In genomic region chr7:131560697-131561042, GRCm38 (mm10) we compare ENCODE assay signal across 8 mouse cellular contexts. TPM values are rescaled to one million over a fixed set of nuclear protein-coding genes. Genes with fewer than 3 reads are reported as not detected.
DNase-seq lines count a peak whose midpoint lies in the region; ATAC-seq and TF ChIP-seq lines count a peak whose summit lies in the region.

No protein-coding gene starts in this region.

- no peak for TF ChIP-seq EP300 in ES-Bruce4 (IDR thresholded peaks at IDR 0.05; ENCODE audit: insufficient read depth, low read depth, low read length)

- H3K4me1 ChIP-seq in heart, embryonic 12.5 days (replicated peaks): peaks cover 9% of the 10 kb centered on the region
- H3K4me1 ChIP-seq in ES-Bruce4 (ENCODE audit: control insufficient read depth, insufficient read depth, low read length): no peaks in the 10 kb centered on the region
- H3K4me1 ChIP-seq in forebrain, postnatal 0 days (ENCODE audit: insufficient read depth): peaks cover 7% of the 10 kb centered on the region

- H3K9me3 ChIP-seq in heart, embryonic 12.5 days (replicated peaks): no peaks in the 10 kb centered on the region
- H3K9me3 ChIP-seq in ES-Bruce4 (replicated peaks; ENCODE audit: control insufficient read depth, insufficient read depth, low read length, poor library complexity, severe bottlenecking): no peaks in the 10 kb centered on the region
- no peaks in the 10 kb centered on the region for H3K9me3 ChIP-seq in forebrain, postnatal 0 days (ENCODE audit: low read length)

- peak overlapping the region; percentile 81 for H3K4me2 ChIP-seq in heart, embryonic 12.5 days
- H3K4me2 ChIP-seq in forebrain, postnatal 0 days (ENCODE audit: low read depth): peak overlapping the region; percentile 64

- H3K36me3 ChIP-seq in heart, embryonic 12.5 days: peaks cover 32% of the 10 kb centered on the region
- H3K36me3 ChIP-seq in ES-Bruce4 (ENCODE audit: control insufficient read depth, insufficient read depth, low read length, poor library complexity, severe bottlenecking): peaks cover 34% of the 10 kb centered on the region
- H3K36me3 ChIP-seq in forebrain, postnatal 0 days (ENCODE audit: insufficient read depth): peaks cover 17% of the 10 kb centered on the region; the same call in 1 of the 2 replicates

- H3K9ac ChIP-seq in heart, embryonic 12.5 days: peak overlapping the region; percentile 86
- H3K9ac ChIP-seq in ES-Bruce4 (ENCODE audit: low read depth, poor library complexity, severe bottlenecking): peak overlapping the region; percentile 78
- H3K9ac ChIP-seq in forebrain, postnatal 0 days: peak overlapping the region; percentile 79

- no peak for DNase-seq in heart, postnatal 36 days
- DNase-seq in forebrain, postnatal 0 days: no peak
- DNase-seq in yolk sac, embryonic 10.5 days (ENCODE audit: low spot score): no peak
- DNase-seq in frontal cortex, postnatal 25 days (ENCODE audit: low spot score in 2 of 2): no peak
- DNase-seq in adipocyte (ENCODE audit: low spot score): no peak

- no peak for TF ChIP-seq CTCF in ES-Bruce4 (IDR thresholded peaks at IDR 0.05; ENCODE audit: low read depth, low read length)
- TF ChIP-seq CTCF in forebrain, postnatal 0 days (IDR thresholded peaks at IDR 0.05; ENCODE audit: low read depth): no peak

- intact Hi-C loops in heart, postnatal 36 days (cut with DNase I): loop anchor here (5.0 kb wide), 2 partner anchors 198 to 693 kb away; partner anchors contain the start of genes 2310057M21Rik and Plekha1

- no peak for TF ChIP-seq POLR2A in ES-Bruce4 (IDR thresholded peaks at IDR 0.05; ENCODE audit: insufficient read depth, low read length)

- peak; percentile 66 for ATAC-seq in heart, embryonic 12.5 days (ENCODE audit: insufficient number of reproducible peaks, low FRiP score)
- peak; percentile 34 for ATAC-seq in forebrain, postnatal 0 days
- ATAC-seq in megakaryocyte progenitor cell, adult 5-6 weeks (replicated peaks; ENCODE audit: poor library complexity): peak; percentile 11

- H3K27me3 ChIP-seq in heart, embryonic 12.5 days (replicated peaks): peaks cover 29% of the 10 kb centered on the region
- peaks cover 10% of the 10 kb centered on the region for H3K27me3 ChIP-seq in ES-Bruce4 (ENCODE audit: control insufficient read depth, insufficient read depth, low read length, poor library complexity, severe bottlenecking)
- H3K27me3 ChIP-seq in forebrain, postnatal 0 days (ENCODE audit: insufficient read depth, low read length): peaks cover 29% of the 10 kb centered on the region

- peak overlapping the region; percentile 87 for H3K27ac ChIP-seq in heart, embryonic 12.5 days (ENCODE audit: poor library complexity, severe bottlenecking)
- peak overlapping the region; percentile 7; the same call in 1 of the 2 replicates for H3K27ac ChIP-seq in ES-Bruce4 (ENCODE audit: insufficient read depth, low read length)
- H3K27ac ChIP-seq in forebrain, postnatal 0 days (ENCODE audit: low read depth, low read length): peak overlapping the region; percentile 94

- H3K4me3 ChIP-seq in heart, embryonic 12.5 days: peak overlapping the region; percentile 80
- peak overlapping the region; percentile 85 for H3K4me3 ChIP-seq in ES-Bruce4 (ENCODE audit: low read depth, low read length)
- peak overlapping the region; percentile 84 for H3K4me3 ChIP-seq in forebrain, postnatal 0 days (ENCODE audit: low read depth, low read length)

- under 1% methylated on average over 14 of the region's 14 CpGs for WGBS in heart, embryonic 12.5 days
- under 1% methylated on average over 14 of the region's 14 CpGs for WGBS in forebrain, postnatal 0 days

RNA-seq across cellular contexts. Expression of gene Bub3, which starts 0.6 kb away (rescaled TPM):
- polyA plus RNA-seq in heart, embryonic 12.5 days (2016; fragmentation: Nextera tagmentation; extraction: Ambion mirVana): 129 and 133 TPM in 2 replicates
- 10 to 100 TPM; 26.6 to 34.1 TPM for total RNA-seq in heart, postnatal 36 days (2021)
- polyA plus RNA-seq in ES-Bruce4 (2011; ENCODE audit: insufficient read depth, insufficient read length, low read depth, missing spikeins): 141 and 145 TPM in 2 replicates
- total RNA-seq in forebrain, postnatal 0 days (2014; rRNA removed): 92.5 and 95.3 TPM in 2 replicates
- 118 and 124 TPM in 2 replicates for polyA plus RNA-seq in forebrain, postnatal 0 days (2015; fragmentation: Nextera tagmentation; extraction: Ambion mirVana)
- 164 and 173 TPM in 2 replicates for total RNA-seq in megakaryocyte progenitor cell, adult 5-6 weeks (2015)
- total RNA-seq in megakaryocyte progenitor cell, adult 5-6 weeks (2017): 85.9 and 90.3 TPM in 2 replicates

RNA-seq across cellular contexts. Expression of gene Hmx2, which starts 12.1 kb away (rescaled TPM):
- not detected in 2 replicates for polyA plus RNA-seq in heart, embryonic 12.5 days (2016; fragmentation: Nextera tagmentation; extraction: Ambion mirVana)
- total RNA-seq in heart, postnatal 36 days (2021): not detected
- 0.39 TPM in 1 of 2 replicates, not detected in the other for polyA plus RNA-seq in ES-Bruce4 (2011; ENCODE audit: insufficient read depth, insufficient read length, low read depth, missing spikeins)
- total RNA-seq in forebrain, postnatal 0 days (2014; rRNA removed): 1.1 and 1.3 TPM in 2 replicates
- 0.11 and 0.45 TPM in 2 replicates for polyA plus RNA-seq in forebrain, postnatal 0 days (2015; fragmentation: Nextera tagmentation; extraction: Ambion mirVana)
- total RNA-seq in megakaryocyte progenitor cell, adult 5-6 weeks (2015): 0.15 TPM in 1 of 2 replicates, not detected in the other
- total RNA-seq in megakaryocyte progenitor cell, adult 5-6 weeks (2017): not detected in 2 replicates

RNA-seq across cellular contexts. Expression of gene Hmx3, which starts 18.0 kb away (rescaled TPM):
- not detected in 2 replicates for polyA plus RNA-seq in heart, embryonic 12.5 days (2016; fragmentation: Nextera tagmentation; extraction: Ambion mirVana)
- not detected for total RNA-seq in heart, postnatal 36 days (2021)
- not detected in 2 replicates for polyA plus RNA-seq in ES-Bruce4 (2011; ENCODE audit: insufficient read depth, insufficient read length, low read depth, missing spikeins)
- total RNA-seq in forebrain, postnatal 0 days (2014; rRNA removed): 0.38 and 1.6 TPM in 2 replicates
- 0.62 TPM in 1 of 2 replicates, not detected in the other for polyA plus RNA-seq in forebrain, postnatal 0 days (2015; fragmentation: Nextera tagmentation; extraction: Ambion mirVana)
- not detected in 2 replicates for total RNA-seq in megakaryocyte progenitor cell, adult 5-6 weeks (2015)
- total RNA-seq in megakaryocyte progenitor cell, adult 5-6 weeks (2017): not detected in 2 replicates

Comparison
In these comparisons a context has a peak if more than half of its experiments do, and no peak if none do; other contexts are left out.
1. ATAC-seq: peak in every context shown above with its lines; median percentile 66 in heart, embryonic 12.5 days; 34 in forebrain, postnatal 0 days; 11 in megakaryocyte progenitor cell, adult 5-6 weeks.
2. H3K27ac ChIP-seq: peak in every context shown above with its lines; median percentile 94 in forebrain, postnatal 0 days; 87 in heart, embryonic 12.5 days; 7 in ES-Bruce4.